16 mouse cellular contexts compared by ENCODE assay signal in the genomic region with DNA sequence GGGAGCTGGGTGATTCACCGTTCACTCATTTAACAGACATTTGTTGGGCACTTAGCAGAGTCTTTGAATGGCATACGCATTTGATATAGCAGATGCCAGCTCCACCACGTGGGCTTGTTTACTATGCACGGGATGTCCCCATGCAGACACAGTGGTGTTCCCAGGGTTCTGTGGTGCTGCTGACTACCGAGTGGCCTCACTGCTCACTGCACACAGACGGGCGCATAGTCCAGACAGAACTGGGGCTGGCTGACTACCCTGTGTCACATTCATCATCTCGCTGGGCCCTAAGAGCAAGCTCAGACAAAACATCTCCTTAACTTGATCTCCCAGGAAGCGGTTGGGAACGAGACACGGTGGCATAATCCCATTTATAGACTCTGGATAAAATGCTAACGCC. TPM values are rescaled to one million over a fixed set of nuclear protein-coding genes. Genes with fewer than 3 reads are reported as not detected.
DNase-seq lines count a peak whose midpoint lies in the region; ATAC-seq and TF ChIP-seq lines count a peak whose summit lies in the region.
"Had no signal": no experiment of that assay in that cellular context is flagged by ENCODE, and none has a peak within 500 bp of the region (broad histone marks: within the 10 kb centered on the region; RNA-seq: fewer than 3 reads in every experiment).

No protein-coding gene starts in this region.

- H3K4me1 ChIP-seq in hindbrain, embryonic 10.5 days (replicated peaks) = no peaks in the 10 kb centered on the region
- no peaks in the 10 kb centered on the region for H3K4me1 ChIP-seq in hindbrain, postnatal 0 days (ENCODE audit: insufficient read depth, low read length)
- no peaks in the 10 kb centered on the region for H3K4me1 ChIP-seq in midbrain, embryonic 14.5 days (ENCODE audit: control insufficient read depth, insufficient read depth, low read length)
- H3K4me1 ChIP-seq in midbrain, embryonic 11.5 days (ENCODE audit: control insufficient read depth, insufficient read depth, low read length) = no peaks in the 10 kb centered on the region
- H3K4me1 ChIP-seq: embryonic facial prominence, embryonic 12.5 days; hindbrain, embryonic 15.5 days had no signal

- ATAC-seq in hindbrain, postnatal 0 days = no peak
- no peak for ATAC-seq in midbrain, embryonic 14.5 days (ENCODE audit: low FRiP score, low TSS enrichment)
- ATAC-seq in midbrain, embryonic 11.5 days (ENCODE audit: low FRiP score) = no peak
- ATAC-seq: forebrain, embryonic 16.5 days; inflammation-experienced regulatory T-cells, adult 6 months had no signal

- DNase-seq in hindbrain, embryonic 10.5 days (ENCODE audit: low spot score) = no peak
- no peak for DNase-seq in hindbrain, postnatal 0 days (ENCODE audit: low spot score)
- DNase-seq in midbrain, embryonic 14.5 days = peak; percentile 35
- DNase-seq in midbrain, embryonic 11.5 days (ENCODE audit: low spot score, missing footprints) = no peak
- DNase-seq in layer of hippocampus, postnatal 14 days (ENCODE audit: low spot score in 2 of 2) = peak; percentile 4 to 7
- DNase-seq in cerebellum, postnatal 25 days = no peak
- DNase-seq: adrenal gland, adult 2 months; adrenal gland, postnatal 25 days; cerebellum, adult 2 months; cerebellum, postnatal 10 days; embryo, embryonic 11 days; gastrocnemius, postnatal 25 days had no signal

- no peak for TF ChIP-seq CTCF in hindbrain, postnatal 0 days (IDR thresholded peaks at IDR 0.05; ENCODE audit: low read depth)

- H3K36me3 ChIP-seq in hindbrain, embryonic 10.5 days = no peaks in the 10 kb centered on the region
- no peaks in the 10 kb centered on the region for H3K36me3 ChIP-seq in hindbrain, postnatal 0 days (ENCODE audit: insufficient read depth, low read length)
- H3K36me3 ChIP-seq in midbrain, embryonic 14.5 days (ENCODE audit: control insufficient read depth, insufficient read depth, low read length) = no peaks in the 10 kb centered on the region
- no peaks in the 10 kb centered on the region for H3K36me3 ChIP-seq in midbrain, embryonic 11.5 days (ENCODE audit: control insufficient read depth, insufficient read depth, low read length)
- H3K36me3 ChIP-seq: embryonic facial prominence, embryonic 12.5 days; hindbrain, embryonic 15.5 days had no signal

- H3K27me3 ChIP-seq in hindbrain, embryonic 10.5 days (ENCODE audit: insufficient read depth, poor library complexity, severe bottlenecking) = no peaks in the 10 kb centered on the region
- no peaks in the 10 kb centered on the region for H3K27me3 ChIP-seq in hindbrain, postnatal 0 days (ENCODE audit: insufficient read depth, low read length)
- no peaks in the 10 kb centered on the region for H3K27me3 ChIP-seq in midbrain, embryonic 14.5 days (ENCODE audit: control insufficient read depth, insufficient read depth, low read length)
- no peaks in the 10 kb centered on the region for H3K27me3 ChIP-seq in midbrain, embryonic 11.5 days (ENCODE audit: control insufficient read depth, insufficient read depth, low read length)
- H3K27me3 ChIP-seq: embryonic facial prominence, embryonic 12.5 days; hindbrain, embryonic 15.5 days had no signal

- H3K9ac ChIP-seq in hindbrain, postnatal 0 days (replicated peaks; ENCODE audit: low read length) = no peak overlapping the region
- no peak overlapping the region for H3K9ac ChIP-seq in midbrain, embryonic 14.5 days (replicated peaks; ENCODE audit: low read length)
- H3K9ac ChIP-seq in midbrain, embryonic 11.5 days (ENCODE audit: low read length) = no peak overlapping the region
- H3K9ac ChIP-seq: embryonic facial prominence, embryonic 12.5 days; hindbrain, embryonic 15.5 days had no signal

- 0 out of 2 replicates have a peak, but pooled peaks cover 3% of the 10 kb centered on the region for H3K9me3 ChIP-seq in hindbrain, embryonic 10.5 days
- H3K9me3 ChIP-seq in hindbrain, postnatal 0 days (ENCODE audit: low read length) = no peaks in the 10 kb centered on the region
- H3K9me3 ChIP-seq in midbrain, embryonic 14.5 days (ENCODE audit: control insufficient read depth, low read length) = no peaks in the 10 kb centered on the region
- H3K9me3 ChIP-seq in midbrain, embryonic 11.5 days (ENCODE audit: control insufficient read depth, low read length) = no peaks in the 10 kb centered on the region
- H3K9me3 ChIP-seq: embryonic facial prominence, embryonic 12.5 days; hindbrain, embryonic 15.5 days had no signal

- H3K27ac ChIP-seq in hindbrain, embryonic 10.5 days = 0 out of 2 replicates have a peak overlapping the region, but pooled peaks have one; percentile 1
- no peak overlapping the region for H3K27ac ChIP-seq in hindbrain, postnatal 0 days
- no peak overlapping the region for H3K27ac ChIP-seq in midbrain, embryonic 14.5 days (replicated peaks; ENCODE audit: low read depth, low read length)
- H3K27ac ChIP-seq in midbrain, embryonic 11.5 days (ENCODE audit: low read depth, low read length) = no peak overlapping the region
- H3K27ac ChIP-seq: embryonic facial prominence, embryonic 12.5 days; hindbrain, embryonic 15.5 days had no signal

- H3K4me3 ChIP-seq in hindbrain, embryonic 10.5 days = no peak overlapping the region
- no peak overlapping the region for H3K4me3 ChIP-seq in hindbrain, postnatal 0 days (ENCODE audit: low read length)
- H3K4me3 ChIP-seq in midbrain, embryonic 14.5 days (replicated peaks; ENCODE audit: low read depth, low read length) = no peak overlapping the region
- H3K4me3 ChIP-seq in midbrain, embryonic 11.5 days (ENCODE audit: low read depth, low read length) = no peak overlapping the region
- H3K4me3 ChIP-seq: embryonic facial prominence, embryonic 12.5 days; hindbrain, embryonic 15.5 days had no signal

- WGBS in hindbrain, embryonic 10.5 days = 88% methylated on average over 12 of the region's 12 CpGs
- 64% methylated on average over 12 of the region's 12 CpGs for WGBS in hindbrain, postnatal 0 days
- WGBS in midbrain, embryonic 14.5 days = 53% methylated on average over 12 of the region's 12 CpGs
- 79% methylated on average over 12 of the region's 12 CpGs for WGBS in midbrain, embryonic 11.5 days

- no peak overlapping the region for H3K4me2 ChIP-seq in hindbrain, postnatal 0 days (ENCODE audit: low read depth, low read length)
- H3K4me2 ChIP-seq in midbrain, embryonic 14.5 days (ENCODE audit: low read length) = no peak overlapping the region
- no peak overlapping the region for H3K4me2 ChIP-seq in midbrain, embryonic 11.5 days
- H3K4me2 ChIP-seq: embryonic facial prominence, embryonic 12.5 days; hindbrain, embryonic 15.5 days had no signal

RNA-seq across cellular contexts. Expression of a gene that starts 32.8 kb away (rescaled TPM):
- polyA plus RNA-seq in hindbrain, embryonic 10.5 days (2016; fragmentation: Nextera tagmentation; extraction: Ambion mirVana) = 29.6 and 35.2 TPM in 2 replicates
- total RNA-seq in hindbrain, postnatal 0 days (2014; rRNA removed) = 42.2 and 65.0 TPM in 2 replicates
- 45.2 and 48.6 TPM in 2 replicates for polyA plus RNA-seq in hindbrain, postnatal 0 days (2015; fragmentation: Nextera tagmentation; extraction: Ambion mirVana)
- polyA plus RNA-seq in midbrain, embryonic 14.5 days (2014; fragmentation: Nextera tagmentation; extraction: Ambion mirVana) = 27.9 and 38.7 TPM in 2 replicates
- 28.2 and 28.7 TPM in 2 replicates for polyA plus RNA-seq in midbrain, embryonic 11.5 days (2014; fragmentation: Nextera tagmentation; extraction: Ambion mirVana)
- 10 to 100 TPM; 52.1 to 57.4 TPM for total RNA-seq in layer of hippocampus, postnatal 14 days (2021)

RNA-seq across cellular contexts. Expression of a gene that starts 41.3 kb away (rescaled TPM):
- 41.6 and 45.4 TPM in 2 replicates for polyA plus RNA-seq in hindbrain, embryonic 10.5 days (2016; fragmentation: Nextera tagmentation; extraction: Ambion mirVana)
- total RNA-seq in hindbrain, postnatal 0 days (2014; rRNA removed) = 31.7 and 37.6 TPM in 2 replicates
- polyA plus RNA-seq in hindbrain, postnatal 0 days (2015; fragmentation: Nextera tagmentation; extraction: Ambion mirVana) = 98.9 and 108 TPM in 2 replicates
- 65.9 and 76.9 TPM in 2 replicates for polyA plus RNA-seq in midbrain, embryonic 14.5 days (2014; fragmentation: Nextera tagmentation; extraction: Ambion mirVana)
- 40.0 and 44.3 TPM in 2 replicates for polyA plus RNA-seq in midbrain, embryonic 11.5 days (2014; fragmentation: Nextera tagmentation; extraction: Ambion mirVana)
- 10 to 100 TPM; 22.7 to 25.6 TPM for total RNA-seq in layer of hippocampus, postnatal 14 days (2021)

Comparison
In these comparisons a context has a peak if more than half of its experiments do, and no peak if none do; other contexts are left out.
1. DNase-seq: peak in midbrain, embryonic 14.5 days (single experiment) and layer of hippocampus, postnatal 14 days (2 of 2); none in hindbrain, embryonic 10.5 days (single experiment), hindbrain, postnatal 0 days (single experiment), midbrain, embryonic 11.5 days (single experiment) and cerebellum, postnatal 25 days (0 of 2).